Mouse (Mus musculus): ENCODE measurements around the gene Syde2.
"Not testable (repeated sequence)": the region's sequence is repeated elsewhere in the genome, so short reads cannot be mapped to it uniquely, and the experiment has no call there.

Gene Syde2

GRCm38 (mm10) chr3:145987268-145987969 lies at the start of gene Syde2:
Gene Syde2 (plus strand): TSS chr3:145987870.
- DNase-seq = peak; percentile 92

GRCm38 (mm10) chr3:145938405-145939349 lies 49.0 kb upstream of the Syde2 start:
- DNase-seq = no peak

GRCm38 (mm10) chr3:145939402-145939801 lies 48.3 kb upstream of the Syde2 start:
- DNase-seq = no peak

GRCm38 (mm10) chr3:145939971-145940370 lies 47.7 kb upstream of the Syde2 start:
- DNase-seq = no peak

- peak; percentile 91 for DNase-seq
Measured at GRCm38 (mm10) chr3:145941971-145942370, 45.7 kb upstream of the Syde2 start.

- no peak for DNase-seq
Measured at GRCm38 (mm10) chr3:145944348-145944747, 43.3 kb upstream of the Syde2 start.

GRCm38 (mm10) chr3:145945904-145946303 lies 41.8 kb upstream of the Syde2 start:
- no peak for DNase-seq

GRCm38 (mm10) chr3:145946654-145947053 lies 41.0 kb upstream of the Syde2 start:
- DNase-seq = peak; percentile 42

GRCm38 (mm10) chr3:145947539-145948204 lies 40.0 kb upstream of the Syde2 start:
- no peak for DNase-seq

- DNase-seq = peak; percentile 77
Measured at GRCm38 (mm10) chr3:145950034-145950814, 37.4 kb upstream of the Syde2 start.

- no peak for DNase-seq
Measured at GRCm38 (mm10) chr3:145950815-145951130, 36.9 kb upstream of the Syde2 start.

- peak; percentile 48 for DNase-seq
Measured at GRCm38 (mm10) chr3:145951287-145952165, 36.1 kb upstream of the Syde2 start.

- no peak for DNase-seq
Measured at GRCm38 (mm10) chr3:145952945-145953344, 34.7 kb upstream of the Syde2 start.

- DNase-seq = no peak
Measured at GRCm38 (mm10) chr3:145953411-145953810, 34.3 kb upstream of the Syde2 start.

GRCm38 (mm10) chr3:145959824-145960223 lies 27.8 kb upstream of the Syde2 start:
- no peak for DNase-seq

- DNase-seq = peak; percentile 56
Measured at GRCm38 (mm10) chr3:145962411-145962810, 25.3 kb upstream of the Syde2 start.

- peak; percentile 66 for DNase-seq
Measured at GRCm38 (mm10) chr3:145963101-145964017, 24.3 kb upstream of the Syde2 start.

- DNase-seq = peak; percentile 87
Measured at GRCm38 (mm10) chr3:145964018-145964387, 23.7 kb upstream of the Syde2 start.

- DNase-seq = peak; percentile 88
Measured at GRCm38 (mm10) chr3:145964473-145964872, 23.2 kb upstream of the Syde2 start.

GRCm38 (mm10) chr3:145965583-145965982 lies 22.1 kb upstream of the Syde2 start:
- DNase-seq = not testable (repeated sequence)
